Comparison of ENCODE assay signal across 21 mouse cellular contexts in the genomic region with DNA sequence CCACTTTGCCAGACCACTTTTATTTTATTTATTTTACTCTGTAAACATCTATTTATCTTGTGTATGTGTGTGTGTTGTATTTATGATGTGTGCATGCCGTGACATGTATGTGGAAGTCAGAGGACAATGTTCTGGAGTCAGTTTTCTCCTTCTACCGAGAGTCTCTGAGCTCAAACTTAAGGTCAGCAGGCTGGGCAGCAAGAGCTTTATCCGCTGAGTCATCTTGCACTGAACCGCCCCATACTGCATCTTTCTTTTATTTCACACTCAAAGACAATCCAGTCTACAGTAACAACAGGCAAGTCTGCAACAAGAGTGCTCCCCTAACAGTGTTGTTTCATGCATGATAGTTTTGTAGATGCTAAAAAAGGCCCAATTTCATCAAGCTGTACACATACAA.
A peak's percentile ranks its signal among the peaks of the same experiment; 100 is the strongest.
DNase-seq lines count a peak whose midpoint lies in the region; ATAC-seq and TF ChIP-seq lines count a peak whose summit lies in the region.
"Had no signal": no experiment of that assay in that cellular context is flagged by ENCODE, and none has a peak within 500 bp of the region (broad histone marks: within the 10 kb centered on the region; RNA-seq: fewer than 3 reads in every experiment).

No protein-coding gene starts in this region.

- intact Hi-C loops in heart, postnatal 36 days (cut with DNase I): no loop called here

- no peak for DNase-seq in embryonic facial prominence, embryonic 10.5 days (ENCODE audit: low spot score)
- peak; percentile 1 for DNase-seq in heart, adult 11 months
- no peak for DNase-seq in heart, postnatal 36 days
- DNase-seq in stomach, postnatal 0 days (ENCODE audit: low spot score): peak; percentile 9
- DNase-seq in gastrocnemius, adult 18-20 months (ENCODE audit: low spot score): no peak
- no peak for DNase-seq in adrenal gland, adult 18-20 months (ENCODE audit: low spot score in 2 of 2)
- DNase-seq: adrenal gland, adult 2 months; adrenal gland, postnatal 10 days; adrenal gland, postnatal 25 days; cerebellum, adult 11 months; cerebellum, adult 18-20 months; cerebellum, adult 9-10 months; cerebellum, postnatal 10 days; cerebellum, postnatal 25 days had no signal

- no peaks in the 10 kb centered on the region for H3K36me3 ChIP-seq in embryonic facial prominence, embryonic 12.5 days
- H3K36me3 ChIP-seq in embryonic facial prominence, embryonic 10.5 days (replicated peaks): no peaks in the 10 kb centered on the region
- H3K36me3 ChIP-seq in stomach, postnatal 0 days (ENCODE audit: control insufficient read depth, insufficient read depth, low read length): no peaks in the 10 kb centered on the region
- H3K36me3 ChIP-seq: forebrain, embryonic 15.5 days had no signal

- peaks cover 58% of the 10 kb centered on the region for H3K4me1 ChIP-seq in embryonic facial prominence, embryonic 12.5 days
- peaks cover 69% of the 10 kb centered on the region for H3K4me1 ChIP-seq in embryonic facial prominence, embryonic 10.5 days
- peaks cover 3% of the 10 kb centered on the region; the same call in 1 of the 2 replicates for H3K4me1 ChIP-seq in embryonic fibroblast, embryonic 13.5 days (ENCODE audit: control insufficient read depth, insufficient read depth, low read length)
- H3K4me1 ChIP-seq in stomach, postnatal 0 days (replicated peaks; ENCODE audit: control insufficient read depth, insufficient read depth): 0 out of 2 replicates have a peak, but pooled peaks cover 2% of the 10 kb centered on the region

- no peak overlapping the region for H3K9ac ChIP-seq in embryonic facial prominence, embryonic 12.5 days
- H3K9ac ChIP-seq in stomach, postnatal 0 days (ENCODE audit: low read length): no peak overlapping the region
- H3K9ac ChIP-seq: forebrain, embryonic 13.5 days; forebrain, embryonic 15.5 days had no signal

- no peaks in the 10 kb centered on the region for H3K9me3 ChIP-seq in embryonic facial prominence, embryonic 12.5 days
- H3K9me3 ChIP-seq in embryonic facial prominence, embryonic 10.5 days: no peaks in the 10 kb centered on the region
- no peaks in the 10 kb centered on the region for H3K9me3 ChIP-seq in stomach, postnatal 0 days (ENCODE audit: control insufficient read depth, low read length)
- H3K9me3 ChIP-seq: forebrain, embryonic 13.5 days; forebrain, embryonic 15.5 days had no signal

- no peak overlapping the region for H3K4me2 ChIP-seq in embryonic facial prominence, embryonic 12.5 days (replicated peaks)
- H3K4me2 ChIP-seq in stomach, postnatal 0 days (replicated peaks; ENCODE audit: low read depth): no peak overlapping the region
- H3K4me2 ChIP-seq: forebrain, embryonic 13.5 days had no signal

- no peak for TF ChIP-seq CTCF in embryonic fibroblast, embryonic 13.5 days (IDR thresholded peaks at IDR 0.05; ENCODE audit: borderline replicate concordance, insufficient read depth, low read length)
- no peak for TF ChIP-seq CTCF in stomach, postnatal 0 days (IDR thresholded peaks at IDR 0.05; ENCODE audit: low read depth)

- H3K4me3 ChIP-seq in embryonic facial prominence, embryonic 12.5 days: no peak overlapping the region
- H3K4me3 ChIP-seq in embryonic facial prominence, embryonic 10.5 days: no peak overlapping the region
- no peak overlapping the region for H3K4me3 ChIP-seq in embryonic fibroblast, embryonic 13.5 days (ENCODE audit: insufficient read depth, low read length)
- no peak overlapping the region for H3K4me3 ChIP-seq in stomach, postnatal 0 days (ENCODE audit: low read depth, low read length)
- H3K4me3 ChIP-seq: erythroblast, embryonic 14.5 days; forebrain, embryonic 13.5 days; forebrain, embryonic 15.5 days had no signal

- no peak for TF ChIP-seq EP300 in stomach, postnatal 0 days (optimal IDR thresholded peaks at IDR 0.05)

- WGBS in embryonic facial prominence, embryonic 12.5 days: 78% methylated on average over 4 of the region's 4 CpGs
- WGBS in embryonic facial prominence, embryonic 10.5 days: 86% methylated on average over 4 of the region's 4 CpGs
- 73% methylated on average over 4 of the region's 4 CpGs for WGBS in stomach, postnatal 0 days

- no peak for TF ChIP-seq POLR2A in embryonic fibroblast, embryonic 13.5 days (IDR thresholded peaks at IDR 0.05; ENCODE audit: low read depth, low read length)

- no peak for ATAC-seq in embryonic facial prominence, embryonic 12.5 days (ENCODE audit: insufficient number of reproducible peaks, insufficient read depth, low FRiP score, low TSS enrichment)
- no peak for ATAC-seq in stomach, postnatal 0 days (ENCODE audit: low FRiP score, low TSS enrichment)
- ATAC-seq: activated CD4-positive, CD25-positive, alpha-beta regulatory T cell, adult 4 months; Patski had no signal

- H3K27me3 ChIP-seq in embryonic facial prominence, embryonic 12.5 days: no peaks in the 10 kb centered on the region
- H3K27me3 ChIP-seq in embryonic facial prominence, embryonic 10.5 days (replicated peaks; ENCODE audit: low read depth, poor library complexity, severe bottlenecking): no peaks in the 10 kb centered on the region
- no peaks in the 10 kb centered on the region for H3K27me3 ChIP-seq in stomach, postnatal 0 days (ENCODE audit: control insufficient read depth, insufficient read depth, low read length)
- H3K27me3 ChIP-seq: forebrain, embryonic 13.5 days; forebrain, embryonic 15.5 days; Patski had no signal

- H3K27ac ChIP-seq in embryonic facial prominence, embryonic 12.5 days: 0 out of 2 replicates have a peak overlapping the region, but pooled peaks have one; percentile 13
- H3K27ac ChIP-seq in embryonic facial prominence, embryonic 10.5 days (replicated peaks): no peak overlapping the region; the same call in 1 of the 2 replicates
- H3K27ac ChIP-seq in embryonic fibroblast, embryonic 13.5 days (ENCODE audit: insufficient read depth, low read length): peak overlapping the region; percentile 15; the same call in 1 of the 2 replicates
- H3K27ac ChIP-seq in stomach, postnatal 0 days (replicated peaks): no peak overlapping the region
- H3K27ac ChIP-seq: forebrain, embryonic 13.5 days; forebrain, embryonic 15.5 days had no signal

Comparison
In these comparisons a context has a peak if more than half of its experiments do, and no peak if none do; other contexts are left out.
1. H3K27ac ChIP-seq: peak in embryonic facial prominence, embryonic 12.5 days (single experiment) and embryonic fibroblast, embryonic 13.5 days (single experiment); none in embryonic facial prominence, embryonic 10.5 days (single experiment) and stomach, postnatal 0 days (single experiment).
2. DNase-seq: peak in heart, adult 11 months (single experiment) and stomach, postnatal 0 days (single experiment); none in embryonic facial prominence, embryonic 10.5 days (single experiment), heart, postnatal 36 days (0 of 2), gastrocnemius, adult 18-20 months (single experiment) and adrenal gland, adult 18-20 months (0 of 2).